Mouse (Mus musculus) urinary bladder, postnatal 10 days (tissue): ENCODE measurements around the gene Akap12.

ENCODE experiments used
- DNase-seq: peaks from one replicate; pipeline ENCODE4 v3.0.0; 2022; ENCODE audit warnings: low spot score

The Akap12 gene

DNA sequence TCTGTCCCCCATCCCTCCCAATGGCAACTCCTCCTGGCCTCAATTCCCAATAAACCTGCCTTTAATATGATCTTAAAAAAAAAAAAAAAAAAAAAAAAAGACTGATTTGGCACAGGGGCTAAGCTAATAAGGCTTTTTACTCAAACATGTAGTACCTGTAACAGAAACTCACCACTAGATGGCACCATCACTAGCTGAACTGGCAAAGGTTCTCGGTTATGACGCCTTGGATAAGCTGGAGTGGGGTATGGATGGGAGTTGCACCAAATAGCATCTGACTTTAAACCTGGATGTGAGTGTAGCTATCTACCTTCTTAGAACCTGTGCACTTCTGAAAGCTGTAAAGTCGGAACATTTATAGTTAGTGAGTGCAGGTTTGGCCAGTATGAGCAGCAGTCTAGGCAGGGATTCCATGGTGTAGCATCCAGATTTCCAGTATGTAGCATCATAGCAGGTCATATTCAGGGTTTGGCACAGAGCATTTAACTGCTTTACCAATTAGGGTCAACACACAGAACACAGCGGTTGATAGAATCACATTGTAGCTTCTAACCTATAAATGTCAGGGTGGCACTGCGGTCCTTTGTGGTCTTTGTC lies 138.8 kb downstream of the Akap12 start:
- no peak for DNase-seq

DNA sequence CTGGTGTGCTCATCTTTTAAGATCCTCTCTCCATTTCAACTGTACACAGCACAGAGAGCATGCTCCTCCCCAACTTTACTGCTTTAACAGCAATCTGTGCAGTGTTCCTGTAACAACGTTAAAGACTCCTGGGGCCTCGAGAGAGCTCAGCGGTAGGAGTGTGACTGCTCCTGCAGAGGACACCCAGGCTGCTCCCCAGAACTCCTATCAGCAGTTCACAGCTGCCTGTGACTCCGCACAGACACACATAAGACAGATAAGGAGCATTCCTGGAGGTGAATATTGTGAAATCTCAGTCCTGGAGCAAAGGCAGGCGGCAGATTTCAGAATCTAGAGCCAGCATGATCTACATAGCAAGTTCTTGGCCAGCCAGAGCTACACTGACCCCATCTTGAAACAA lies 139.3 kb downstream of the Akap12 start:
- DNase-seq, result no peak

DNA sequence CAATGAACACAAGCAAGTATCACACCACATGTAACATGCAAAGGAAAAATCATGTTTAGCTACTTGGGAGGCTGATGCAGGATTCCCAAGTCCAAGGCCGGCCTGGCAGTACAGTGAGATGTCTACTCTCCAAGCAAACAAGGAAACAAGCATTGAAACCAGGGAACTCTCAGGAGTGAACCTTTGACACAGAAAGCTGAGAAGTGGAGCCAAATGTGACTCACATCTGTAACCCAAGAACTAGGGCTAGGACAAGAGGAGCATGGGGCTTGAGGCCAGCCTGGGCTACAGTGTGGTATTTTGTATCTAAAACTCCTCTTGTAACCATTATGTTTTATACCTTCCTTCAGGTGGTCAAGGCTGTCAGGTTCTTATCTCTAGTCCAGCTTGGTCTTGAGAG lies 141.0 kb downstream of the Akap12 start:
- no peak for DNase-seq
